Mouse (Mus musculus) midbrain, embryonic 16.5 days (tissue): ENCODE results near the gene Amigo3. TPM values are rescaled to one million over a fixed set of nuclear protein-coding genes. Genes with fewer than 3 reads are reported as not detected.

Source experiments
- ATAC-seq: fragments of 200-750 bp; cut with Nextera tagmentation; 2 replicates; pipeline ENCODE4 v1.8.0; 2017; ENCODE audit warnings: moderate TSS enrichment
- H3K27ac ChIP-seq: fragments of 300-500 bp; sonication (generic); 2 replicates; pipeline ENCODE4 v1.5.1; 2014; ENCODE audit warnings: mild to moderate bottlenecking, low read length, mixed read lengths
- H3K27me3 ChIP-seq: fragments of 300-500 bp; sonication (generic); 2 replicates; pipeline ENCODE4 v1.6.1; 2014; ENCODE audit warnings: low read depth, low read length, mixed read lengths; ENCODE audit not compliant: control insufficient read depth, insufficient read depth
- H3K36me3 ChIP-seq: fragments of 300-500 bp; sonication (generic); 2 replicates; pipeline ENCODE4 v1.6.1; 2014; ENCODE audit warnings: mild to moderate bottlenecking, low read length, moderate library complexity, mixed read lengths; ENCODE audit not compliant: control insufficient read depth, insufficient read depth
- H3K4me1 ChIP-seq: fragments of 300-500 bp; sonication (generic); 2 replicates; pipeline ENCODE4 v1.6.1; 2014; ENCODE audit warnings: mild to moderate bottlenecking, low read length, mixed read lengths; ENCODE audit not compliant: control insufficient read depth, insufficient read depth
- H3K4me2 ChIP-seq: fragments of 300-500 bp; sonication (generic); 2 replicates; pipeline ENCODE4 v1.6.1; 2014; ENCODE audit warnings: mild to moderate bottlenecking, low read length, mixed read lengths
- H3K4me3 ChIP-seq: fragments of 300-500 bp; sonication (generic); 2 replicates; pipeline ENCODE4 v1.5.1; 2014; ENCODE audit warnings: low read depth, mild to moderate bottlenecking, low read length, moderate library complexity, mixed read lengths
- H3K9ac ChIP-seq: fragments of 300-500 bp; sonication (generic); 2 replicates; pipeline ENCODE4 v1.6.1; 2014; ENCODE audit warnings: low read depth, low read length, mixed read lengths
- H3K9me3 ChIP-seq: fragments of 300-500 bp; sonication (generic); replicated peaks from 2 replicates; pipeline ENCODE4 v1.6.1; 2014; ENCODE audit warnings: mild to moderate bottlenecking, low read length, mixed read lengths; ENCODE audit not compliant: control insufficient read depth, poor library complexity, severe bottlenecking
- WGBS: fragments of 180-500 bp; shearing (Covaris S2); extraction: QIAGEN DNeasy Blood & Tissue Kit; methylation state at CpG from one replicate; pipeline ENCODE4 v1.1.7; 2014; 5-methylcytosine and 5-hydroxymethylcytosine counted together
- polyA plus RNA-seq: library from polyadenylated mRNA; unstranded; fragments of >200 nt; fragmentation: Nextera tagmentation; extraction: Ambion mirVana; gene quantifications from 2 replicates; pipeline ENCODE4 v1.2.1, GENCODE M21; 2015

Gene Amigo3
- polyA plus RNA-seq, 1 experiment from 2014 or later: 2.6 TPM

DNA sequence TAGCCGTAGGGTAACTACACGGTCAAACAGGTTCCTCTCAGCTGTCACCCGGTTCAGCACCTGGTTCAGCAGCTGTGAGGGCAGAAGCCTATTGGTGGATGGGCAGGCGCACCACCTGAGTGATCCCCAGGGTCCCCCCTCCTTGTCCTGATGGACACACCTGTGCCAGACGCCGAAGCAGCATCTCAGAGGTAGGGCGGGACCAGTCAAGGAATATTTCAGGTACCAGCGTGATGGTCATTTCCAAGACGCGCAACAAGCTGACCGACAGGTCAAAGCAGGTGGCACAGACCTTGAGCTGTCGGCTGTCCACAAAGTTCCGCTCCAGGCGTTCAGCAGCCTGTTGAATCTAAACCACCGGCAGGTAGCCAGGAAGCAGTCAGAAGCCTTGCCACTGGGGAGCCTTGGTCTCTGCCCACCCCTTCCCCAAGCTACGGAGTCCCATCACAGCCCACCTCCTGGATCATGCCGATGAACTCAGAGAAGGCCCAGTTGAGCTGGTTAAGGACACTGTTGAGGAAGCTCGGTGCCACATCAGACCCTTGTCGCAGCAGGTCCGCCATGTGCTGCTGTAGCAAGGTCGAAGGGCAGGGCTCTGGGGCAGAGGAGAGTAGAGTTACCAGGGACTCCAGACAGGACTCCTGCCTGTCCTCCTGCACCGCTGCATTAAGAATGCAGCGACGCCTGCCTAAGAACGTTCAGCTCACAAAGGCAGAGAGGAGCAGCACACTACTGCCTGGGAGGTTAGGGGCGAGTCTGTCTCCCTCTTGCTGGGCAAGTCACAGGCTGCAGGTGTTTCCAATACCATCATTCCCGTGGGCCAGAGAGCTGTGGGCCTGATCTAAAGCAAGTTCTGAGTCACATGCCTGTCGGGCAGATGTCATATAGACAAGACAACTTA, 3.7 kb downstream of the Amigo3 start:
- H3K9me3 ChIP-seq: no peaks in the 10 kb centered on the region
- H3K36me3 ChIP-seq: peaks cover 35% of the 10 kb centered on the region
- H3K9ac ChIP-seq: no peak overlapping the region
- H3K4me1 ChIP-seq: peaks cover 2% of the 10 kb centered on the region; the same call in 1 of the 2 replicates
- no peak overlapping the region for H3K4me3 ChIP-seq
- no peak overlapping the region for H3K4me2 ChIP-seq
- 77% methylated on average over 28 of the region's 28 CpGs for WGBS
- no peak for ATAC-seq
- no peak overlapping the region for H3K27ac ChIP-seq
- no peaks in the 10 kb centered on the region for H3K27me3 ChIP-seq

DNA sequence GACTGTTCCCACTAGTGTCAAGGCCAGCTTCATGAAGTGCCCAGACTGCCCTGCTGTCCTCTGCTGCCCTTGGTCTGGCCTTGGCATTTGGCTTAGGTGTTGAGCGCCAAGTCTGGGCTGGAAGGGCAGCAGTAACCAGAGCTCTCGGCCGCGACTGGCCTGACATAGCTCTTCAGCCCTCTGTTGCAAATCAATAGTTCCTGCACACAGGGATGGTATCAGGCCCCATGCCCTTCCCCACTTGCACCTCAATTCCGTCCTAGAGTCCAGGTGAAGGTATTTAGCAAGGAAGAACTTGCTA, 4.3 kb downstream of the Amigo3 start:
- 93% methylated on average over 5 of the region's 5 CpGs for WGBS
- Histone ChIP-seq H3K4me2 (no peak overlapping the region), H3K9me3 (no peaks in the 10 kb centered on the region), H3K4me1 (peaks cover 2% of the 10 kb centered on the region; the same call in 1 of the 2 replicates), H3K36me3 (peaks cover 35% of the 10 kb centered on the region), H3K9ac (no peak overlapping the region), H3K27ac (no peak overlapping the region), H3K4me3 (no peak overlapping the region), H3K27me3 (no peaks in the 10 kb centered on the region)
- ATAC-seq: no peak

- 96% methylated on average over 9 of the region's 9 CpGs for WGBS
- Histone ChIP-seq H3K9ac (peak overlapping the region; percentile 10; the same call in 1 of the 2 replicates), H3K27ac (no peak overlapping the region), H3K4me1 (no peaks in the 10 kb centered on the region), H3K9me3 (no peaks in the 10 kb centered on the region), H3K4me3 (no peak overlapping the region), H3K27me3 (no peaks in the 10 kb centered on the region), H3K4me2 (no peak overlapping the region), H3K36me3 (peaks cover 38% of the 10 kb centered on the region)
- ATAC-seq: no peak
These were observed 5.3 kb downstream of the Amigo3 start for GRCm38 (mm10) chr9:108058291-108058690.

- Histone ChIP-seq H3K27me3 (no peaks in the 10 kb centered on the region), H3K36me3 (peaks cover 28% of the 10 kb centered on the region), H3K4me2 (no peak overlapping the region), H3K9ac (no peak overlapping the region), H3K4me3 (no peak overlapping the region), H3K9me3 (no peaks in the 10 kb centered on the region), H3K4me1 (no peaks in the 10 kb centered on the region), H3K27ac (no peak overlapping the region)
- WGBS: 77% methylated on average over 3 of the region's 3 CpGs
- ATAC-seq: no peak
These were observed 9.2 kb downstream of the Amigo3 start for GRCm38 (mm10) chr9:108062142-108062541.

DNA sequence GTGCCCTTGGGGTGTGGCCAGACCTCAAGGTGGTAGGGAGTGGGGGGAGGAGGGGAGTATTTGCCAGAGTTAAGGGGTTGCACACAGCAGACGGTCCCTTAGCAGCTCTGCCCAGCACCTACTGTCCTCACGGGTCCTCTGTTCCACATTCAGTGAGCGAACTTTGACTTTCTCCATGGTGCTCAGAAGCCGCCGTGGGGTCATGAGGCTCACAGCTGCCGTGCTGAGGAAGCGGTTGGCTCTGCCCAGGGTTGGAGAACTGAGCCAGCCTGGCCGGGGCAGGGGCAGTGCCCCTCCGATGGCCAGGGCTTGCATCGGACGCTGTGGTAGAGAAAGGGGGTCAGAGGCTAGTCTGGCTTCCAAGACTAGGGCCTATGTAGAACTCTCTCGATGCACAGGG, 10.4 kb downstream of the Amigo3 start:
- H3K4me1 ChIP-seq: no peaks in the 10 kb centered on the region
- no peaks in the 10 kb centered on the region for H3K9me3 ChIP-seq
- WGBS: 92% methylated on average over 12 of the region's 12 CpGs

DNA sequence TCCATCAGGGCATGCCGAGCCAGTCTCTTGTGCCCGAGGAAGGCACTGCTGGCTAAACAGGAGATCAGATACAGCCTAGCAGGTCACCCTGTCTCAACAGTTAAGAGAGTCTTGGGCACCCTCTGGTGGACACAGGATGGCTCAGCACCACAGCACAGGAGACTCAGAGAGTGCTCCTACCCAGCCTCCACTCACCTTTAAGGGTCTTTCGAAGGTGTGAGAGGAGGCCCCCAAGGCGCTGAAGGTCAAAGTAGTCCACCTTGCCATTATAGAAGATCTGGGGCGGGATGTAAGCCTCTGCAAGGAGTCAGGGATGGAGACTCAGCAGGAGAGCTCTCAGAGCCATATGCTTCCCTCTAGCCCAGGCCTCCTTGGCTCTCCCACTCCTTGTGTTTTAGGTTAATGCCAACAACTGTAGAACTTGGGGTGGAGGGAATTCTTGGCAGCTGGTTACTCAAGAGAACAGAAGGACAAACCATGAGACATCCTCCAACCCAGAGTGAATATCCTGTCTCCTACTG, 12.6 kb downstream of the Amigo3 start:
- no peak overlapping the region for H3K4me2 ChIP-seq
- no peak overlapping the region for H3K27ac ChIP-seq
- H3K9ac ChIP-seq: no peak overlapping the region
- H3K4me3 ChIP-seq: no peak overlapping the region
- no peak for ATAC-seq
- no peaks in the 10 kb centered on the region for H3K9me3 ChIP-seq
- no peaks in the 10 kb centered on the region for H3K27me3 ChIP-seq
- peaks cover 22% of the 10 kb centered on the region for H3K36me3 ChIP-seq
- WGBS: 38% methylated on average over 5 of the region's 5 CpGs
- no peaks in the 10 kb centered on the region for H3K4me1 ChIP-seq

More for the DNA sequence above, 10.4 kb downstream of the Amigo3 start:
- ATAC-seq: no peak
- H3K4me2 ChIP-seq: no peak overlapping the region
- no peaks in the 10 kb centered on the region for H3K27me3 ChIP-seq
- no peak overlapping the region for H3K4me3 ChIP-seq
- H3K36me3 ChIP-seq: peaks cover 25% of the 10 kb centered on the region
- no peak overlapping the region for H3K27ac ChIP-seq
- no peak overlapping the region for H3K9ac ChIP-seq

DNA sequence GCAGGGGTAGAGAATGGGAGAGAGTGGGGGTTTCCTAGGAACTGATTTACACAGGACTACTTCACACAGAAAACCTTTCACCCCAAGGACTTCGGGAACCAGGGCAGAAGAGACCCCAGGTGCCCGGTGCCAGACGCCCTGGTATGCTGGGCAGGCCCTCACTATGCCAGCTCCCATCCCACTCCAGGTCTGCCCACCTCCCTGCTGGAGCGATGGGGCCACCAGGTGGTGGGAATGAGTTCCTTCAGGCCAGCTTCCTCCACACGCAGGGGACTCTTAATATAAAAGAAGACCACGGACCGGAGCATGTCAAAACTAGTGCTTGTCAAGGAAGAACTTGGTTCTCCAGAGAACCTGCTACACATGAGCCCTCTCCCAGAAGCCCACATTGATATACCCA, 14.2 kb downstream of the Amigo3 start:
- H3K4me1 ChIP-seq: no peaks in the 10 kb centered on the region
- H3K4me3 ChIP-seq: no peak overlapping the region
- H3K9me3 ChIP-seq: no peaks in the 10 kb centered on the region
- peaks cover 28% of the 10 kb centered on the region for H3K36me3 ChIP-seq
- no peak overlapping the region for H3K9ac ChIP-seq
- ATAC-seq: no peak
- no peaks in the 10 kb centered on the region for H3K27me3 ChIP-seq
- no peak overlapping the region for H3K27ac ChIP-seq
- 81% methylated on average over 7 of the region's 7 CpGs for WGBS
- no peak overlapping the region for H3K4me2 ChIP-seq

- no peaks in the 10 kb centered on the region for H3K9me3 ChIP-seq
- no peaks in the 10 kb centered on the region for H3K4me1 ChIP-seq
- no peak overlapping the region for H3K4me2 ChIP-seq
- no peaks in the 10 kb centered on the region for H3K27me3 ChIP-seq
- 0 out of 2 replicates have a peak, but pooled peaks have one; percentile 4 for ATAC-seq
- no peak overlapping the region for H3K27ac ChIP-seq
- no peak overlapping the region for H3K9ac ChIP-seq
- H3K36me3 ChIP-seq: peaks cover 27% of the 10 kb centered on the region
- WGBS: 24% methylated on average over 8 of the region's 8 CpGs
- H3K4me3 ChIP-seq: no peak overlapping the region
These were observed 14.9 kb downstream of the Amigo3 start for GRCm38 (mm10) chr9:108067900-108068299.

DNA sequence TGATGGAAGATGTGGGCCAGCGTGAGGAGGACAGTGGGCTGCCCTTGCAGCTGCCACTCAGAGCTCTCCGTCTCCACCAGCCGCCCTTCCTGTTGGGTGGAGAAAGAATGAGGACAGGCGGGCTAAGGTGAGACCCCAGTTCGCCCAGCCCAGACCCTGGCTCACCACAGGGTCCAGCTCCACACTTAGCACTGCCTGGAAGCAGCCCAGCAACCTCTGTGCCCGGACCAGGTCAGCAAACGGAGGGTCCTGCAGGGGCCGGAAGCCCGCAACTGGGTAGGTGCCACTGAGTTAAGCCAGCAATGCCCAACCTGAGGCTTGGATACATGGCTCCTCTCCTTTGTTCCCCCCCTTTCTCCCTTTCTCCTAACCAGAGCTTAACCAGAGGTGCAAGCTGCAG, 16.0 kb downstream of the Amigo3 start:
- H3K9me3 ChIP-seq: no peaks in the 10 kb centered on the region
- H3K4me2 ChIP-seq: no peak overlapping the region
- WGBS: 96% methylated on average over 9 of the region's 9 CpGs
- ATAC-seq: no peak
- no peaks in the 10 kb centered on the region for H3K27me3 ChIP-seq
- H3K36me3 ChIP-seq: peaks cover 18% of the 10 kb centered on the region
- H3K4me1 ChIP-seq: no peaks in the 10 kb centered on the region
- no peak overlapping the region for H3K4me3 ChIP-seq
- no peak overlapping the region for H3K27ac ChIP-seq
- no peak overlapping the region for H3K9ac ChIP-seq
